Mouse (Mus musculus): ENCODE results near the gene Ypel3. TPM values are rescaled to one million over a fixed set of nuclear protein-coding genes. Genes with fewer than 3 reads are reported as not detected.
"Not testable (repeated sequence)": the region's sequence is repeated elsewhere in the genome, so short reads cannot be mapped to it uniquely, and the experiment has no call there.

Ypel3 gene
- polyA plus RNA-seq (2014; fragmentation: Nextera tagmentation; extraction: Ambion mirVana), result 79.6 and 84.9 TPM in 2 replicates

DNA sequence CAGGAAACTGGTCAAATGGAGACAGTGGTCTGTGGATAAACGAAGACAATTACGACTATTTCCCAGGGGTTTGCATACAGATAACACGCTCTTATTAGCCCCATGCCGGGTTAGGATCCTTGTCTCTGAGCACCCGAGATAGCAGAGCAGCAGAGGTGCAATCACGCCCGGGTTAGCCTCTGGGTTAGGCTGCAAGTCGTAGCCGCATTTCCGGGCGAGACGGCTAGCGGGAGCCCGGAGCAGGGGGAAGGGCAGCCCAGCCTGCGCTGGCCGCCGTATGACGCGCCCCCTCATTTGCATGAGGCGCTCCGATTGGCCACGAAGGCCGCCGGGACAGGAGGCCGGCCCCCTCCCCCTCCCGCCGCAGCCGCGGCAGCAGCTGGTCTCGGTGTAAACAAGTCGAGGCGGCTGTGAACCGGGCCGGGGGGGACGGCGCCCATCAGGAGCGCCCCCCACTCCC is at the start of gene Ypel3:
TSS of gene Ypel3 (plus strand) at position 358 of the 460 bp plus-strand sequence.
- Histone ChIP-seq H3K27ac (ENCODE audit: low read depth, low read length) (peak within 1 kb of the TSS; percentile 63), H3K9me3 (replicated peaks; ENCODE audit: control insufficient read depth, low read length) (no peaks in the 10 kb centered on the region), H3K36me3 (ENCODE audit: control insufficient read depth, insufficient read depth, low read length) (no peaks in the 10 kb centered on the region; the same call in 1 of the 2 replicates), H3K4me3 (ENCODE audit: low read depth, low read length) (peak within 1 kb of the TSS; percentile 53), H3K9ac (ENCODE audit: low read depth, low read length) (peak within 1 kb of the TSS; percentile 76), H3K4me1 (ENCODE audit: control insufficient read depth, insufficient read depth, low read length) (peaks cover 32% of the 10 kb centered on the region), H3K27me3 (ENCODE audit: control insufficient read depth, insufficient read depth, low read length) (no peaks in the 10 kb centered on the region), H3K4me2 (peak within 1 kb of the TSS; percentile 78)
- ATAC-seq (replicated peaks; ENCODE audit: insufficient number of reproducible peaks, low FRiP score, low TSS enrichment), result peak; percentile 87
- under 1% methylated on average over 33 of the region's 37 CpGs for WGBS (ENCODE audit: insufficient replicate concordance)

DNA sequence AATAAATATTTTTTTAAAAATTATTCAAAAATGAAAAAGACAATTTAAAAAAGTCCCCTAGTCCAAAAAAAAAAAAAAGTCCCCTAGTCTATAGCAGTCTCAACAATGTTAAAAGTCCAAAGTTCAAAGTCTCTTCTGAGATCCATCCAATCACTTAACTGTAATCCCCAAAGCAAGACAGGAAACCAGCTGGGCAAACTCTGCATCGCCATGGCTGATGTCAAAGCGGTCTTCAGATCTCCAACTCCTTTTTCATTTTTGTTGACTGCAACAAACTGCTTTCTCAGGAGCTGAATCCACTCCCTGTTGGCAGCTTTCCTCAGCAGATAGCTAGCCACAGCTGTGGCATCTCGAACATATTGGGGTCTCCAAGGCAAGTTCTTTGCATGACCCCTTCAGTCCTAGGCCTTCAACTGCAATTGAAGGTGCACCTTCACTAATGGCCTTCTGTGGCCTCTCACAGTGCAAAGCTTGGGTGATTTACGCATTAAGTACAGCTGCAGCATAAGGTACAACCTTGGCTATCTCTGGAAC is 46.4 kb upstream of the Ypel3 start:
- H3K27me3 ChIP-seq (ENCODE audit: control insufficient read depth, insufficient read depth, low read length); H3K36me3 ChIP-seq (ENCODE audit: control insufficient read depth, insufficient read depth, low read length); H3K9me3 ChIP-seq (replicated peaks; ENCODE audit: control insufficient read depth, low read length); ATAC-seq (replicated peaks; ENCODE audit: insufficient number of reproducible peaks, low FRiP score, low TSS enrichment); H3K9ac ChIP-seq (ENCODE audit: low read depth, low read length); H3K4me2 ChIP-seq; H3K4me1 ChIP-seq (ENCODE audit: control insufficient read depth, insufficient read depth, low read length); H3K4me3 ChIP-seq (ENCODE audit: low read depth, low read length); H3K27ac ChIP-seq (ENCODE audit: low read depth, low read length): not testable (repeated sequence)
- WGBS (ENCODE audit: insufficient replicate concordance), result 75% methylated on average over 4 of the region's 4 CpGs

DNA sequence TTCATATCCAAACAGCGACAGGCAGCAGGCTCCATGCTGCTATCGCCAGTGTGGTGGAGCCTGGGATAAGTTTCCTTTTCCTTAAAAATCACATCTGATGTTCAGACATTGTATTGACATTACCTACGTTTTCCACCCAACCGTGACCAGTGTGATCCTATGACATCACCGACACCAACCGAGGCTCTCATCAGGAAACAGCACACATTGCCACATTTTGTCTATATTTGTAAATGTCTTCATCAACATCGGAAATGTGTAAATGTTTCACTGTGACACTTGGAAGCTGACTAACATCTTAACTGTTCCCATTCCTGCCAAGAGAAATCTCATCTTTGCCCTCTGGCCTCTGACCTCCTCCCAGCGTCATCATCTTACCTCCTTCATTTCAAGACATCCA is 40.6 kb upstream of the Ypel3 start:
- no peak for ATAC-seq (replicated peaks; ENCODE audit: insufficient number of reproducible peaks, low FRiP score, low TSS enrichment)
- 71% methylated on average over 8 of the region's 8 CpGs for WGBS (ENCODE audit: insufficient replicate concordance)
- Histone ChIP-seq H3K27me3 (ENCODE audit: control insufficient read depth, insufficient read depth, low read length) (no peaks in the 10 kb centered on the region), H3K4me3 (ENCODE audit: low read depth, low read length) (no peak overlapping the region), H3K9ac (ENCODE audit: low read depth, low read length) (no peak overlapping the region), H3K4me2 (no peak overlapping the region), H3K27ac (ENCODE audit: low read depth, low read length) (no peak overlapping the region), H3K36me3 (ENCODE audit: control insufficient read depth, insufficient read depth, low read length) (no peaks in the 10 kb centered on the region), H3K4me1 (ENCODE audit: control insufficient read depth, insufficient read depth, low read length) (no peaks in the 10 kb centered on the region), H3K9me3 (replicated peaks; ENCODE audit: control insufficient read depth, low read length) (no peaks in the 10 kb centered on the region)

DNA sequence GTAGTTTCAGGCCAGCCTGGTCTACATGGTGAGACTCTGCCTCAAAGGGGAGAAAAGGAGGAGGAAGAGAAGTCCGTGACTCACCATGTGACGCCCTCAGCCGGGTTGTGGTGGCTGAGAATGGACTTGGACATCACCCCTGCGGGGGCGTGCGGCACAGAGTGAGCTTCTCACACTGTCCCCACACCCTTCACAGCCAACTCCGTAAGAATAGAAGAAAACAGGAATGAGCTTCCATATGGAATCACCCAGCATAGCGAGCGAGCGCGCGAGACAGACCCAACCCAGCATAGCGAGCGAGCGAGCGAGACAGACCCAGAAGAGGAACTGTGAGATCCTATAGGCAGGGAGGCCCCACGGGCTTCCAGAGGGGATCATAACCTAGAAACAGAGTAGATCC is 37.2 kb upstream of the Ypel3 start:
- 0 out of 2 replicates have a peak, but pooled peaks have one; percentile 39 for ATAC-seq (replicated peaks; ENCODE audit: insufficient number of reproducible peaks, low FRiP score, low TSS enrichment)
- H3K9ac ChIP-seq (ENCODE audit: low read depth, low read length), result no peak overlapping the region
- 78% methylated on average over 17 of the region's 17 CpGs for WGBS (ENCODE audit: insufficient replicate concordance)
- no peaks in the 10 kb centered on the region for H3K27me3 ChIP-seq (ENCODE audit: control insufficient read depth, insufficient read depth, low read length)
- no peaks in the 10 kb centered on the region for H3K4me1 ChIP-seq (ENCODE audit: control insufficient read depth, insufficient read depth, low read length)
- H3K36me3 ChIP-seq (ENCODE audit: control insufficient read depth, insufficient read depth, low read length), result no peaks in the 10 kb centered on the region
- no peak overlapping the region for H3K4me2 ChIP-seq
- no peak overlapping the region for H3K4me3 ChIP-seq (ENCODE audit: low read depth, low read length)
- H3K27ac ChIP-seq (ENCODE audit: low read depth, low read length), result no peak overlapping the region
- H3K9me3 ChIP-seq (replicated peaks; ENCODE audit: control insufficient read depth, low read length), result no peaks in the 10 kb centered on the region

DNA sequence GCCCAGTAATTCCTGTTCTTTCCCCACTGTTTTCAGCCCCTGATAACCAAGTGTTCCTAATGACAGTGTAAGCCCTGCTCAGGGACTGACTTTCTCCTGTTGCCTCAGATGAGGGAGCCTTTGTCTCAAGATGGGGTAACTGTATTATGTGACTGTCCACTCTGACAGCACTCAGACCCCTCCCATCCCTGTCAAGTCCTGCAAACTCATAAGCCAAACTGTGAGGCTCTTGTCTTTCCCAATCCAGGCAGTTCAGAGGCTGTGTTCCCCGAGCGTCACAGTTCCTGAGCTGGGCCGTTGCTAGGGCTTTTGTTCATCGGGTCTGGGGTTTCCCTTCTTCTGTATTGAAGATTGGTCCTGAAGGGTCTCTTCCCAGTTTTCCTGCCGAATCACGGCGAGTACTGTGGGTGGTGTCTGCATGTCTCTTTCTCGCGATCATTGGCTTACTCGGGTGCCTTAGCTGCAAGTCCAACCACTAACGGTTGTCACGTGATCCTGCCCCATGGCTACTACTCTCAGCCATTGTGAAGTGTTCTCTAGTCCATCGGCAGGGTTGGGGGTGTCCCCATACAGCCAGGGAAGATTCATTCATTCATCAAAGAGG is 36.5 kb upstream of the Ypel3 start:
- Histone ChIP-seq H3K4me3 (ENCODE audit: low read depth, low read length) (no peak overlapping the region), H3K9ac (ENCODE audit: low read depth, low read length) (no peak overlapping the region), H3K4me1 (ENCODE audit: control insufficient read depth, insufficient read depth, low read length) (no peaks in the 10 kb centered on the region), H3K4me2 (no peak overlapping the region), H3K9me3 (replicated peaks; ENCODE audit: control insufficient read depth, low read length) (no peaks in the 10 kb centered on the region), H3K27me3 (ENCODE audit: control insufficient read depth, insufficient read depth, low read length) (no peaks in the 10 kb centered on the region), H3K27ac (ENCODE audit: low read depth, low read length) (no peak overlapping the region), H3K36me3 (ENCODE audit: control insufficient read depth, insufficient read depth, low read length) (no peaks in the 10 kb centered on the region)
- no peak for ATAC-seq (replicated peaks; ENCODE audit: insufficient number of reproducible peaks, low FRiP score, low TSS enrichment)
- 79% methylated on average over 13 of the region's 13 CpGs for whole genome bisulfite sequencing (ENCODE audit: insufficient replicate concordance)

DNA sequence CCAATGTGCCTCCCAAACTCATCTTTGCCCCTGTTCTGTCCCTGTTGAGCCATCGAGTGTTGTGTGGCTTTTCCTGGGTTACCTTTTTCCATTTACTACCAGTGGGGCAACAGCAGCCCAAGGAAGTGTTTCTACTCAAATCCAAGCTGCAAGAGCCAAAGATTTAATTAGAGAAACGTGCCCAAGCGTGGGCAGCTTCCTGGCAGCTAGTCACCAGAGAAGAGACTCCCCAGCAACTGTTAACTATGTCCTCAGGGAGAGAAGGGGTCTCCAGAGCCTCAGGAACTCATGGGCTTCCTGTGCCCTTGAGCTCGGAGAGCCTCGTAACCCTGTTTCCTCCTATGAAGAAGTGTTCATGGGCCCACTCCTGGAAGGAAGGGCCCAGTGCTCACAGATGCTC is 35.8 kb upstream of the Ypel3 start:
- H3K4me2 ChIP-seq, result no peak overlapping the region
- H3K4me1 ChIP-seq (ENCODE audit: control insufficient read depth, insufficient read depth, low read length), result no peaks in the 10 kb centered on the region
- no peak overlapping the region for H3K9ac ChIP-seq (ENCODE audit: low read depth, low read length)
- no peaks in the 10 kb centered on the region for H3K36me3 ChIP-seq (ENCODE audit: control insufficient read depth, insufficient read depth, low read length)
- no peak overlapping the region for H3K4me3 ChIP-seq (ENCODE audit: low read depth, low read length)
- no peak overlapping the region for H3K27ac ChIP-seq (ENCODE audit: low read depth, low read length)
- no peaks in the 10 kb centered on the region for H3K9me3 ChIP-seq (replicated peaks; ENCODE audit: control insufficient read depth, low read length)
- 77% methylated on average over 5 of the region's 5 CpGs for WGBS (ENCODE audit: insufficient replicate concordance)
- no peak for ATAC-seq (replicated peaks; ENCODE audit: insufficient number of reproducible peaks, low FRiP score, low TSS enrichment)
- no peaks in the 10 kb centered on the region for H3K27me3 ChIP-seq (ENCODE audit: control insufficient read depth, insufficient read depth, low read length)

DNA sequence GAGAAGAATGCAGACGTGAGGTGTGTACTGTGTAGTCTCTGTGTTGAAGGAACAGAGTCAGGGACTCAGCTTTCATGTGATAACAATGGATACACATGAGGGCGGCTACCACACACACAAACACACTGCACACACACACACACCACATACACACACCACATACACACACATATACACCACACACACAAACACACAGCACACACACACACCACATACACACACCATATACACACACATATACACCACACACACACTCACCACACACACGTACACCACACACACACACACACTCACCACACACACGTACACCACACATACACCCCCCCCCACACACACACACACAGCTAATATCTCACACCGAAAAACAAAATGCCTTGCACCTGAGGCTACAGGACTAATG is 35.3 kb upstream of the Ypel3 start:
- ATAC-seq (replicated peaks; ENCODE audit: insufficient number of reproducible peaks, low FRiP score, low TSS enrichment), result no peak

DNA sequence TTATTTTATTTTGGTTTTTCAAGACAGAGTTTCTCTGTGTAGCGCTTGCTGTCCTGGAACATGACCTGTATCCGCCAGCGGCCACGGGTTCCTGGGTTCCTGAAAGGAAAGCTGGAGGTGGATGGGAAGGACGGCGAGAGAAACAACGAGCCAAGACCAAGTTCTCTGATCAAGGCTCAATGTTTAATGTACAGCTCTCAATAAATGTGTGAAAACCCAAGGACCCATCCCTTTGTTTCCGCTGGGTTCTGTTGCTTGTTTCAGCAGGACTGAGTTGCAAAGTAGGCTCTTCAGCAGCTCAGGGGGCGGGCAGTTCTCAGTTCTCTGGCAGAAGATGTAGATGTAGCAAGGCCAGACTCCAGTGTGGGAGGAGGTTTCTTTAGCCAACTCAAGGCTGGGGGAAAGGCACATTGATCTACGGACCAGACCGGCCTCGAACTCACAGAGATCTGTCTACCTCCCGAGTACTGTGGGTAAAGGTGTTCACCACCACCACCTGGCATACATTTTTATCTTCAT is 34.7 kb upstream of the Ypel3 start:
- Histone ChIP-seq H3K36me3 (ENCODE audit: control insufficient read depth, insufficient read depth, low read length) (no peaks in the 10 kb centered on the region), H3K4me3 (ENCODE audit: low read depth, low read length) (no peak overlapping the region), H3K27ac (ENCODE audit: low read depth, low read length) (no peak overlapping the region), H3K4me1 (ENCODE audit: control insufficient read depth, insufficient read depth, low read length) (no peaks in the 10 kb centered on the region), H3K27me3 (ENCODE audit: control insufficient read depth, insufficient read depth, low read length) (no peaks in the 10 kb centered on the region), H3K4me2 (no peak overlapping the region), H3K9ac (ENCODE audit: low read depth, low read length) (no peak overlapping the region), H3K9me3 (replicated peaks; ENCODE audit: control insufficient read depth, low read length) (no peaks in the 10 kb centered on the region)
- WGBS (ENCODE audit: insufficient replicate concordance), result 89% methylated on average over 13 of the region's 13 CpGs
- no peak for ATAC-seq (replicated peaks; ENCODE audit: insufficient number of reproducible peaks, low FRiP score, low TSS enrichment)

More for the DNA sequence above, 35.3 kb upstream of the Ypel3 start:
- Histone ChIP-seq H3K4me3 (ENCODE audit: low read depth, low read length) (no peak overlapping the region), H3K27ac (ENCODE audit: low read depth, low read length) (no peak overlapping the region), H3K4me2 (no peak overlapping the region), H3K36me3 (ENCODE audit: control insufficient read depth, insufficient read depth, low read length) (no peaks in the 10 kb centered on the region), H3K4me1 (ENCODE audit: control insufficient read depth, insufficient read depth, low read length) (no peaks in the 10 kb centered on the region), H3K9ac (ENCODE audit: low read depth, low read length) (no peak overlapping the region), H3K9me3 (replicated peaks; ENCODE audit: control insufficient read depth, low read length) (no peaks in the 10 kb centered on the region), H3K27me3 (ENCODE audit: control insufficient read depth, insufficient read depth, low read length) (no peaks in the 10 kb centered on the region)
- WGBS (ENCODE audit: insufficient replicate concordance), result 78% methylated on average over 5 of the region's 5 CpGs

DNA sequence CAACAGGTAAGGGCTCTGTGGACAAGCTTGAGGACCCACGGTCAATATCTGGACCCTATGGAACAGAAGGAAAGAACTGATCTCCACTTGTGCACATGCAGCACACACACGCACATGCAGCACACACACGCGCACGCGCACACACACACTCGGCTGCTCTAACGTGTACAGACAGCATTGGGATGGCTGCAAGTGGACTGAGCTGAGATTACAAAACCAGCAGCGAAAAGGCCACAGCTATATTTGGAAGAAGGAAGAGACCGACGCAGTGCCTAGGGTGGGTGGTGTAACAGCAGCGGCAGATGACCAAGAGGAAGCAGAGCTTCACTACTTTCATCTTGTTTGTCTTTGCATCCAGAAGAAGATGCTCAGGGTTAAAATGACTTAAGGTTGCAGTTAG is 30.7 kb upstream of the Ypel3 start:
- Histone ChIP-seq H3K4me2 (no peak overlapping the region; the same call in 1 of the 2 replicates), H3K9ac (ENCODE audit: low read depth, low read length) (no peak overlapping the region), H3K4me3 (ENCODE audit: low read depth, low read length) (no peak overlapping the region), H3K27me3 (ENCODE audit: control insufficient read depth, insufficient read depth, low read length) (no peaks in the 10 kb centered on the region), H3K9me3 (replicated peaks; ENCODE audit: control insufficient read depth, low read length) (no peaks in the 10 kb centered on the region), H3K36me3 (ENCODE audit: control insufficient read depth, insufficient read depth, low read length) (no peaks in the 10 kb centered on the region), H3K4me1 (ENCODE audit: control insufficient read depth, insufficient read depth, low read length) (no peaks in the 10 kb centered on the region), H3K27ac (ENCODE audit: low read depth, low read length) (no peak overlapping the region)
- 75% methylated on average over 12 of the region's 12 CpGs for WGBS (ENCODE audit: insufficient replicate concordance)
- ATAC-seq (replicated peaks; ENCODE audit: insufficient number of reproducible peaks, low FRiP score, low TSS enrichment), result no peak

Measured in heart, embryonic 11.5 days (tissue).